ENCODE assay signal across 15 mouse cellular contexts in the genomic region with DNA sequence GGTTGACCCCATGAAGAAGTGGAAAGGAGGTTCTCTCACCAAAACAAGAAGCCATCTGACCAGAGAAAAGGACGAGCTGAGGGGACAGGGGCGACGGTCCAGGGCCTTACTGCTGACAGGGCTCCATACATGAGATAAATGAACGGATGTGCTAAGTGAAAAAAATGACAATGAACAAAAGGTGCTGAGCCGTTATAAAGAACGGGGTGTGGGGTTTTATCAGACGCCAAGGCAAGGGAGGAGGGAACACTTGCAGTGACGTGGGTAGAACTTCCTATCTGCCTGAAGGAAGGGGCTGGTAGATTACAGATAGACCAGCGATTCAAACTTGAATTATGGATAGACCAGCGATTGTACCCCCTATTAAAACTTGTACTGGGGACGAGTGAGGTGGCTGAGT. TPM values are rescaled to one million over a fixed set of nuclear protein-coding genes. Genes with fewer than 3 reads are reported as not detected.
DNase-seq lines count a peak whose midpoint lies in the region; ATAC-seq and TF ChIP-seq lines count a peak whose summit lies in the region.
"Had no signal": no experiment of that assay in that cellular context is flagged by ENCODE, and none has a peak within 500 bp of the region (broad histone marks: within the 10 kb centered on the region; RNA-seq: fewer than 3 reads in every experiment).

No protein-coding gene starts in this region.

- H3K4me3 ChIP-seq in heart, embryonic 10.5 days: no peak overlapping the region
- no peak overlapping the region for H3K4me3 ChIP-seq in heart, embryonic 11.5 days (ENCODE audit: low read depth, low read length)
- H3K4me3 ChIP-seq in liver, embryonic 13.5 days (replicated peaks): peak overlapping the region; percentile 25; the same call in 1 of the 2 replicates
- H3K4me3 ChIP-seq in intestine, postnatal 0 days (ENCODE audit: low read depth, low read length): no peak overlapping the region
- H3K4me3 ChIP-seq: limb, embryonic 12.5 days; midbrain, embryonic 13.5 days; neural tube, embryonic 12.5 days had no signal

- H3K36me3 ChIP-seq in heart, embryonic 10.5 days: 0 out of 2 replicates have a peak, but pooled peaks cover under 1% of the 10 kb centered on the region
- H3K36me3 ChIP-seq in heart, embryonic 11.5 days (ENCODE audit: control insufficient read depth, insufficient read depth, low read length): no peaks in the 10 kb centered on the region
- H3K36me3 ChIP-seq in liver, embryonic 13.5 days: no peaks in the 10 kb centered on the region
- no peaks in the 10 kb centered on the region for H3K36me3 ChIP-seq in intestine, postnatal 0 days (ENCODE audit: control insufficient read depth, insufficient read depth)
- H3K36me3 ChIP-seq: neural tube, embryonic 12.5 days had no signal

- ATAC-seq in heart, embryonic 11.5 days (replicated peaks; ENCODE audit: insufficient number of reproducible peaks, low FRiP score, low TSS enrichment): no peak
- peak; percentile 88 for ATAC-seq in liver, embryonic 13.5 days (ENCODE audit: low read depth)
- ATAC-seq in intestine, postnatal 0 days: no peak
- ATAC-seq: inflammation-experienced regulatory T-cells, adult 6 months; midbrain, embryonic 13.5 days had no signal

- TF ChIP-seq CTCF in intestine, postnatal 0 days (IDR thresholded peaks at IDR 0.05; ENCODE audit: low read depth): no peak

- peak overlapping the region; percentile 37; the same call in 1 of the 2 replicates for H3K27ac ChIP-seq in heart, embryonic 10.5 days
- H3K27ac ChIP-seq in heart, embryonic 11.5 days (ENCODE audit: low read depth, low read length): 0 out of 2 replicates have a peak overlapping the region, but pooled peaks have one; percentile 0
- H3K27ac ChIP-seq in liver, embryonic 13.5 days: peak overlapping the region; percentile 76
- H3K27ac ChIP-seq in intestine, postnatal 0 days (ENCODE audit: low read depth, low read length): no peak overlapping the region
- H3K27ac ChIP-seq: limb, embryonic 12.5 days; midbrain, embryonic 13.5 days; neural tube, embryonic 12.5 days had no signal

- no peak for DNase-seq in heart, embryonic 10.5 days (ENCODE audit: low spot score)
- no peak for DNase-seq in heart, postnatal 25 days (ENCODE audit: low spot score)
- peak; percentile 43 for DNase-seq in liver, embryonic 13.5 days
- DNase-seq in lung, postnatal 36 days: peak; percentile 44
- DNase-seq in cerebellum, postnatal 14 days: no peak
- no peak for DNase-seq in T-cell, adult 2 months (ENCODE audit: low spot score)
- DNase-seq: kidney, postnatal 25 days; layer of hippocampus, postnatal 36 days; spleen, adult 18-20 months had no signal

- H3K9me3 ChIP-seq in heart, embryonic 10.5 days: no peaks in the 10 kb centered on the region
- no peaks in the 10 kb centered on the region for H3K9me3 ChIP-seq in heart, embryonic 11.5 days (replicated peaks; ENCODE audit: control insufficient read depth, low read length)
- H3K9me3 ChIP-seq in liver, embryonic 13.5 days (replicated peaks): no peaks in the 10 kb centered on the region
- H3K9me3 ChIP-seq in intestine, postnatal 0 days (ENCODE audit: control insufficient read depth): no peaks in the 10 kb centered on the region
- H3K9me3 ChIP-seq: limb, embryonic 12.5 days; midbrain, embryonic 13.5 days; neural tube, embryonic 12.5 days had no signal

- no peaks in the 10 kb centered on the region for H3K27me3 ChIP-seq in heart, embryonic 10.5 days (ENCODE audit: insufficient read depth, poor library complexity, severe bottlenecking)
- no peaks in the 10 kb centered on the region for H3K27me3 ChIP-seq in heart, embryonic 11.5 days (ENCODE audit: control insufficient read depth, insufficient read depth, low read length)
- H3K27me3 ChIP-seq in liver, embryonic 13.5 days: no peaks in the 10 kb centered on the region
- no peaks in the 10 kb centered on the region for H3K27me3 ChIP-seq in intestine, postnatal 0 days (replicated peaks; ENCODE audit: control insufficient read depth, insufficient read depth, low read length)
- H3K27me3 ChIP-seq: limb, embryonic 12.5 days; midbrain, embryonic 13.5 days; neural tube, embryonic 12.5 days had no signal

- H3K9ac ChIP-seq in heart, embryonic 11.5 days (ENCODE audit: low read depth, low read length): no peak overlapping the region
- H3K9ac ChIP-seq in liver, embryonic 13.5 days: peak overlapping the region; percentile 47; the same call in 1 of the 2 replicates
- H3K9ac ChIP-seq in intestine, postnatal 0 days (ENCODE audit: low read depth, low read length): no peak overlapping the region
- H3K9ac ChIP-seq: limb, embryonic 12.5 days; midbrain, embryonic 13.5 days; neural tube, embryonic 12.5 days had no signal

- no peak overlapping the region for H3K4me2 ChIP-seq in heart, embryonic 11.5 days
- peak overlapping the region; percentile 56 for H3K4me2 ChIP-seq in liver, embryonic 13.5 days
- H3K4me2 ChIP-seq in intestine, postnatal 0 days (replicated peaks; ENCODE audit: low read depth): no peak overlapping the region
- H3K4me2 ChIP-seq: limb, embryonic 12.5 days; midbrain, embryonic 13.5 days; neural tube, embryonic 12.5 days had no signal

- WGBS in heart, embryonic 10.5 days: 48% methylated on average over 11 of the region's 11 CpGs
- 45% methylated on average over 11 of the region's 11 CpGs for WGBS in heart, embryonic 11.5 days (ENCODE audit: insufficient replicate concordance)
- WGBS in liver, embryonic 13.5 days (ENCODE audit: insufficient replicate concordance): 15% methylated on average over 11 of the region's 11 CpGs
- WGBS in intestine, postnatal 0 days: 71% methylated on average over 11 of the region's 11 CpGs

- H3K4me1 ChIP-seq in heart, embryonic 10.5 days: peaks cover 40% of the 10 kb centered on the region
- peaks cover 30% of the 10 kb centered on the region for H3K4me1 ChIP-seq in heart, embryonic 11.5 days (ENCODE audit: control insufficient read depth, insufficient read depth, low read length)
- peaks cover 35% of the 10 kb centered on the region for H3K4me1 ChIP-seq in liver, embryonic 13.5 days (replicated peaks)
- 0 out of 2 replicates have a peak, but pooled peaks cover 2% of the 10 kb centered on the region for H3K4me1 ChIP-seq in intestine, postnatal 0 days (replicated peaks; ENCODE audit: control insufficient read depth, insufficient read depth, low read length)
- H3K4me1 ChIP-seq: limb, embryonic 12.5 days; neural tube, embryonic 12.5 days had no signal

- intact Hi-C loops in heart, postnatal 25 days (cut with DNase I): no loop called here

RNA-seq across cellular contexts. Expression of a gene that starts 12.6 kb away (rescaled TPM):
- polyA plus RNA-seq in heart, embryonic 10.5 days (2016; fragmentation: Nextera tagmentation; extraction: Ambion mirVana): 4.4 and 5.9 TPM in 2 replicates
- total RNA-seq in heart, postnatal 25 days (2021): 1 to 10 TPM; 6.3 to 7.4 TPM
- 2.5 and 4.2 TPM in 2 replicates for polyA plus RNA-seq in heart, embryonic 11.5 days (2014; fragmentation: Nextera tagmentation; extraction: Ambion mirVana)
- polyA plus RNA-seq in liver, embryonic 13.5 days (2015; fragmentation: Nextera tagmentation; extraction: Ambion mirVana): 1.8 and 2.5 TPM in 2 replicates
- polyA plus RNA-seq in intestine, postnatal 0 days (2015; fragmentation: Nextera tagmentation; extraction: Ambion mirVana): 1.3 and 1.4 TPM in 2 replicates

RNA-seq across cellular contexts. Expression of a gene that starts 26.6 kb away (rescaled TPM):
- 21.3 and 37.0 TPM in 2 replicates for polyA plus RNA-seq in heart, embryonic 10.5 days (2016; fragmentation: Nextera tagmentation; extraction: Ambion mirVana)
- 10 to 100 TPM; 57.0 to 59.8 TPM for total RNA-seq in heart, postnatal 25 days (2021)
- polyA plus RNA-seq in heart, embryonic 11.5 days (2014; fragmentation: Nextera tagmentation; extraction: Ambion mirVana): 23.1 and 23.7 TPM in 2 replicates
- 5.3 and 5.7 TPM in 2 replicates for polyA plus RNA-seq in liver, embryonic 13.5 days (2015; fragmentation: Nextera tagmentation; extraction: Ambion mirVana)
- 11.7 and 13.3 TPM in 2 replicates for polyA plus RNA-seq in intestine, postnatal 0 days (2015; fragmentation: Nextera tagmentation; extraction: Ambion mirVana)

Comparison
In these comparisons a context has a peak if more than half of its experiments do, and no peak if none do; other contexts are left out.
1. DNase-seq: peak in liver, embryonic 13.5 days (single experiment) and lung, postnatal 36 days (single experiment); none in heart, embryonic 10.5 days (single experiment), heart, postnatal 25 days (single experiment), cerebellum, postnatal 14 days (0 of 2) and T-cell, adult 2 months (single experiment).